Mouse (Mus musculus) CH12.LX (cell line): ENCODE data around the gene Eef1akmt1. TPM values are rescaled to one million over a fixed set of nuclear protein-coding genes. Genes with fewer than 3 reads are reported as not detected.
A peak's percentile ranks its signal among the peaks of the same experiment; 100 is the strongest.

Source experiments
- DNase-seq: peaks from one replicate; pipeline ENCODE4 v3.0.0-alpha.2; 2013; ENCODE audit errors: extremely low read depth
- H3K27ac ChIP-seq: 2 replicates; pipeline ENCODE4 v1.5.1; 2012; ENCODE audit warnings: low read depth, mild to moderate bottlenecking, control low read depth, moderate library complexity; ENCODE audit not compliant: insufficient read depth
- H3K27me3 ChIP-seq: replicated peaks from 2 replicates; pipeline ENCODE3; 2012; ENCODE audit warnings: inconsistent platforms
- H3K36me3 ChIP-seq, 2 experiments: replicated peaks in 1 of 2; 2 replicates each; pipeline versions ENCODE3 to v1.6.1; 2012; ENCODE audit warnings: inconsistent platforms in 1 of 2, low read length in 1 of 2, mild to moderate bottlenecking in 1 of 2, mixed read lengths in 1 of 2, moderate library complexity in 1 of 2; ENCODE audit not compliant: control insufficient read depth in 1 of 2, insufficient read depth in 1 of 2
- H3K4me1 ChIP-seq, 2 experiments: 2 replicates each; pipeline ENCODE4 v1.6.1; 2012; ENCODE audit warnings: inconsistent platforms in 1 of 2, moderate library complexity in 1 of 2; ENCODE audit not compliant: insufficient read depth in 2 of 2, control insufficient read depth in 1 of 2
- H3K4me2 ChIP-seq: 2 replicates; pipeline ENCODE4 v1.6.1; 2012; ENCODE audit warnings: low read depth, mild to moderate bottlenecking, control low read depth; ENCODE audit not compliant: poor library complexity, insufficient read depth, severe bottlenecking
- H3K4me3 ChIP-seq, 3 experiments: fragments of 150-350 bp in 1 of 3; sonication (generic) in 1 of 3; replicated peaks in 1 of 3; 2 replicates each; pipeline versions ENCODE3 to v1.5.1; 2011 to 2012; ENCODE audit warnings: low read depth in 2 of 3, low read length in 2 of 3, mild to moderate bottlenecking in 2 of 3, moderate library complexity in 2 of 3, control low read depth in 1 of 3, improper control_type of control experiment in 1 of 3, inconsistent platforms in 1 of 3, mixed read lengths in 1 of 3; ENCODE audit not compliant: poor library complexity in 1 of 3
- H3K79me2 ChIP-seq: replicated peaks from 2 replicates; pipeline ENCODE4 v1.6.1; 2012; ENCODE audit warnings: mild to moderate bottlenecking, moderate library complexity; ENCODE audit not compliant: control insufficient read depth, poor library complexity, insufficient read depth, severe bottlenecking; ENCODE audit errors: extremely low read depth
- H3K9ac ChIP-seq: 2 replicates; pipeline ENCODE4 v1.6.1; 2012; ENCODE audit warnings: low read depth, mild to moderate bottlenecking, control low read depth, moderate library complexity; ENCODE audit not compliant: insufficient read depth
- H3K9me3 ChIP-seq: replicated peaks from 2 replicates; pipeline ENCODE3; 2012; ENCODE audit warnings: low read length, inconsistent platforms, mixed read lengths
- BHLHE40 ChIP-seq: IDR thresholded peaks from 2 replicates; pipeline ENCODE4 v1.6.1; 2011; ENCODE audit warnings: mild to moderate bottlenecking, low read depth, low read length, improper control_type of control experiment
- CHD1 ChIP-seq: IDR thresholded peaks from 2 replicates; pipeline ENCODE4 v1.6.1; 2012; ENCODE audit warnings: low read depth, low read length, improper control_type of control experiment, inconsistent platforms
- CHD2 ChIP-seq: IDR thresholded peaks from 2 replicates; pipeline ENCODE4 v1.6.1; 2011; ENCODE audit warnings: low read length, improper control_type of control experiment
- CTCF ChIP-seq, 2 experiments: IDR thresholded peaks in 1 of 2; conservative IDR thresholded peaks in 1 of 2; 2 replicates each; pipeline ENCODE4 v1.5.1; 2011 to 2012; ENCODE audit warnings: low read depth in 2 of 2, low read length in 2 of 2, improper control_type of control experiment in 1 of 2, inconsistent platforms in 1 of 2, mild to moderate bottlenecking in 1 of 2, moderate library complexity in 1 of 2
- E2F4 ChIP-seq: IDR thresholded peaks from 2 replicates; pipeline ENCODE4 v1.6.1; 2011; ENCODE audit warnings: low read depth, low read length, improper control_type of control experiment; ENCODE audit not compliant: insufficient replicate concordance
- ELF1 ChIP-seq: IDR thresholded peaks from 2 replicates; pipeline ENCODE4 v1.6.1; 2014; ENCODE audit warnings: low read depth, mild to moderate bottlenecking, inconsistent platforms, low read length, improper control_type of control experiment
- ETS1 ChIP-seq: conservative IDR thresholded peaks from 2 replicates; pipeline ENCODE4 v1.6.1; 2012; ENCODE audit warnings: low read depth, mild to moderate bottlenecking, inconsistent platforms, low read length, improper control_type of control experiment, moderate library complexity
- HCFC1 ChIP-seq: IDR thresholded peaks from 2 replicates; pipeline ENCODE4 v1.6.1; 2012; ENCODE audit warnings: low read depth, mild to moderate bottlenecking, inconsistent platforms, low read length, improper control_type of control experiment
- IRF4 ChIP-seq: IDR thresholded peaks from 2 replicates; pipeline ENCODE4 v1.6.1; 2014; ENCODE audit warnings: low read depth, mild to moderate bottlenecking, inconsistent platforms, low read length, improper control_type of control experiment
- JUN ChIP-seq: IDR thresholded peaks from 2 replicates; pipeline ENCODE4 v1.6.1; 2011; ENCODE audit warnings: low read depth, mild to moderate bottlenecking, low read length, improper control_type of control experiment, moderate library complexity; ENCODE audit not compliant: insufficient read depth
- JUND ChIP-seq: conservative IDR thresholded peaks from 2 replicates; pipeline ENCODE4 v1.6.1; 2011; ENCODE audit warnings: low read depth, low read length, improper control_type of control experiment
- KAT2A ChIP-seq: IDR thresholded peaks from 2 replicates; pipeline ENCODE4 v1.6.1; 2012; ENCODE audit warnings: low read length, improper control_type of control experiment, inconsistent platforms; ENCODE audit not compliant: insufficient replicate concordance
- MAZ ChIP-seq: IDR thresholded peaks from 2 replicates; pipeline ENCODE4 v1.6.1; 2012; ENCODE audit warnings: low read depth, mild to moderate bottlenecking, inconsistent platforms, low read length, improper control_type of control experiment, moderate library complexity
- MEF2A ChIP-seq: IDR thresholded peaks from 2 replicates; pipeline ENCODE4 v1.6.1; 2014; ENCODE audit warnings: low read depth, mild to moderate bottlenecking, inconsistent platforms, low read length, improper control_type of control experiment, borderline replicate concordance
- MYC ChIP-seq: IDR thresholded peaks from 2 replicates; pipeline ENCODE4 v1.6.1; 2011; ENCODE audit warnings: low read depth, mild to moderate bottlenecking, improper control_type of control experiment, low read length
- NELFE ChIP-seq: IDR thresholded peaks from 2 replicates; pipeline ENCODE4 v1.6.1; 2011; ENCODE audit warnings: low read depth, low read length, improper control_type of control experiment
- NRF1 ChIP-seq: IDR thresholded peaks from 2 replicates; pipeline ENCODE4 v1.6.1; 2014; ENCODE audit warnings: low read depth, mild to moderate bottlenecking, inconsistent platforms, low read length, improper control_type of control experiment, moderate library complexity
- PAX5 ChIP-seq: IDR thresholded peaks from 2 replicates; pipeline ENCODE4 v1.6.1; 2012; ENCODE audit warnings: low read length, inconsistent platforms, mixed read lengths
- POLR2A ChIP-seq: IDR thresholded peaks from 2 replicates; pipeline ENCODE4 v1.6.1; 2011; ENCODE audit warnings: low read depth, mild to moderate bottlenecking, improper control_type of control experiment, low read length
- POLR2AphosphoS2 ChIP-seq: IDR thresholded peaks from 2 replicates; pipeline ENCODE4 v1.6.1; 2011; ENCODE audit warnings: low read depth, low read length, improper control_type of control experiment
- RAD21 ChIP-seq: IDR thresholded peaks from 2 replicates; pipeline ENCODE4 v1.6.1; 2011; ENCODE audit warnings: low read depth, mild to moderate bottlenecking, low read length, improper control_type of control experiment, moderate library complexity
- RCOR1 ChIP-seq: conservative IDR thresholded peaks from 2 replicates; pipeline ENCODE4 v1.6.1; 2012; ENCODE audit warnings: low read depth, mild to moderate bottlenecking, inconsistent platforms, low read length, improper control_type of control experiment
- SIN3A ChIP-seq: IDR thresholded peaks from 2 replicates; pipeline ENCODE4 v1.6.1; 2012; ENCODE audit warnings: low read length, improper control_type of control experiment, inconsistent platforms
- TCF12 ChIP-seq: IDR thresholded peaks from 2 replicates; pipeline ENCODE4 v1.6.1; 2014; ENCODE audit warnings: low read depth, mild to moderate bottlenecking, inconsistent platforms, low read length, improper control_type of control experiment
- UBTF ChIP-seq: IDR thresholded peaks from 2 replicates; pipeline ENCODE4 v1.6.1; 2012; ENCODE audit warnings: low read depth, mild to moderate bottlenecking, inconsistent platforms, low read length, improper control_type of control experiment, moderate library complexity
- USF1 ChIP-seq: IDR thresholded peaks from 2 replicates; pipeline ENCODE4 v1.6.1; 2014; ENCODE audit warnings: low read depth, mild to moderate bottlenecking, inconsistent platforms, low read length, improper control_type of control experiment
- ZC3H11A ChIP-seq: IDR thresholded peaks from 2 replicates; pipeline ENCODE4 v1.6.1; 2012; ENCODE audit warnings: low read depth, mild to moderate bottlenecking, inconsistent platforms, low read length, improper control_type of control experiment
- ZKSCAN1 ChIP-seq: IDR thresholded peaks from 2 replicates; pipeline ENCODE4 v1.6.1; 2012; ENCODE audit warnings: low read depth, inconsistent platforms, low read length, improper control_type of control experiment, borderline replicate concordance
- ZNF384 ChIP-seq: IDR thresholded peaks from 2 replicates; pipeline ENCODE4 v1.6.1; 2012; ENCODE audit warnings: low read depth, low read length, improper control_type of control experiment, inconsistent platforms
- dilution Hi-C: fragments of 300-500 bp; cut with MboI; formaldehyde crosslinking; loops from 2 replicates; pipeline ENCODE4 v1.14.3; 2020; ENCODE audit warnings: low sequenced_read_pairs; ENCODE audit not compliant: extremely low pct_unique_long_range_greater_than_20kb, extremely low pct_ligation_motif_present
- in situ Hi-C: fragments of 300-500 bp; cut with MboI; formaldehyde crosslinking; loops from 3 replicates; pipeline ENCODE4 v1.14.3; 2019; ENCODE audit warnings: low sequenced_read_pairs, low pct_ligation_motif_present, low pct_unique_long_range_greater_than_20kb, mixed read lengths
- polyA plus RNA-seq: library from polyadenylated mRNA; unstranded; fragments of >175 nt; gene quantifications from 2 replicates; pipeline ENCODE4 v1.2.1, GENCODE M21; 2012; ENCODE audit warnings: low read depth; ENCODE audit not compliant: insufficient read length
- total RNA-seq, 2 experiments: library from RNA; depleted of rRNA; stranded (reverse); fragments of 300-350 nt in 1 of 2; fragments of >200 nt in 1 of 2; gene quantifications; 2 replicates each; pipeline ENCODE4 v1.2.3; 2012 to 2014

The Eef1akmt1 gene
- total and polyA plus RNA-seq, 3 experiments, result 52.2 to 105 (median 74.5) TPM

- peaks cover 14 to 39% of the 10 kb centered on the region in 2 experiments for H3K36me3 ChIP-seq
- DNase-seq, result no peak
- no peaks in the 10 kb centered on the region for H3K27me3 ChIP-seq
- H3K79me2 ChIP-seq, result peaks cover 3% of the 10 kb centered on the region
- no peaks in the 10 kb centered on the region for H3K9me3 ChIP-seq
- H3K4me3 ChIP-seq, result no peak overlapping the region
- no peak for TF ChIP-seq CHD1
- no peak for TF ChIP-seq POLR2A
- no peak for TF ChIP-seq ZC3H11A
- TF ChIP-seq KAT2A, result no peak
- no peak for TF ChIP-seq TCF12
- TF ChIP-seq IRF4, result no peak
- TF ChIP-seq USF1, result no peak
- TF ChIP-seq PAX5, result no peak
- TF ChIP-seq NELFE, result no peak
- TF ChIP-seq POLR2AphosphoS2, result no peak
- TF ChIP-seq RAD21, result no peak
- no peak for TF ChIP-seq CHD2
- no peak for TF ChIP-seq RCOR1
- TF ChIP-seq JUN, result no peak
- no peak for TF ChIP-seq BHLHE40
- no peak overlapping the region for H3K27ac ChIP-seq
- no peak overlapping the region for H3K4me2 ChIP-seq
- in situ Hi-C loops, result no loop called here
- no peak overlapping the region for H3K9ac ChIP-seq
- dilution Hi-C loops, result no loop called here
- H3K4me1 ChIP-seq, result peaks cover 0 to 77% of the 10 kb centered on the region in 2 experiments; a peak in 3 of 4 replicates
Observed at GRCm38 (mm10) chr14:57615828-57616227, 44.4 kb upstream of the Eef1akmt1 start.

GRCm38 (mm10) chr14:57611034-57611433 is 39.6 kb upstream of the Eef1akmt1 start:
- H3K9ac ChIP-seq, result no peak overlapping the region
- peak overlapping the region; percentile 46 for H3K27ac ChIP-seq
- H3K4me3 ChIP-seq, result no peak overlapping the region
- peaks cover 6% of the 10 kb centered on the region; the same call in 1 of the 2 replicates for H3K79me2 ChIP-seq
- H3K9me3 ChIP-seq, result no peaks in the 10 kb centered on the region
- H3K36me3 ChIP-seq, result peaks cover 13 to 52% of the 10 kb centered on the region in 2 experiments
- peaks cover 0 to 56% of the 10 kb centered on the region in 2 experiments; a peak in 3 of 4 replicates for H3K4me1 ChIP-seq
- H3K4me2 ChIP-seq, result no peak overlapping the region
- in situ Hi-C loops, result no loop called here
- H3K27me3 ChIP-seq, result no peaks in the 10 kb centered on the region
- dilution Hi-C loops, result no loop called here
- DNase-seq, result peak; percentile 13
- TF ChIP-seq POLR2AphosphoS2, result no peak
- no peak for TF ChIP-seq PAX5
- no peak for TF ChIP-seq JUN
- no peak for TF ChIP-seq MYC
- no peak for TF ChIP-seq HCFC1
- TF ChIP-seq ETS1, result no peak
- no peak for TF ChIP-seq NELFE
- no peak for TF ChIP-seq ZNF384
- TF ChIP-seq UBTF, result no peak
- no peak for TF ChIP-seq CTCF (conservative IDR thresholded peaks at IDR 0.05 in 1 of 2, IDR thresholded peaks at IDR 0.05 in 1 of 2; ENCODE audit: low read depth in 2 of 2, low read length in 2 of 2)
- no peak for TF ChIP-seq ELF1
- TF ChIP-seq MEF2A, result no peak
- TF ChIP-seq SIN3A, result no peak
- TF ChIP-seq E2F4, result no peak
- TF ChIP-seq MAZ, result no peak
- no peak for TF ChIP-seq JUND
- TF ChIP-seq ZKSCAN1, result no peak
- no peak for TF ChIP-seq NRF1
- no peak for TF ChIP-seq POLR2A
